Mouse (Mus musculus) kidney, embryonic 14.5 days (tissue): ENCODE results near the gene Spop. TPM values are rescaled to one million over a fixed set of nuclear protein-coding genes. Genes with fewer than 3 reads are reported as not detected.

ENCODE experiments used
- ATAC-seq: fragments of 200-750 bp; cut with Nextera tagmentation; 2 replicates; pipeline ENCODE4 v1.8.0; 2017; ENCODE audit warnings: moderate number of reproducible peaks, mild to moderate bottlenecking, moderate TSS enrichment, moderate library complexity; ENCODE audit not compliant: low FRiP score, low TSS enrichment
- H3K27ac ChIP-seq: fragments of 300-500 bp; sonication (generic); 2 replicates; pipeline ENCODE4 v1.5.1; 2014; ENCODE audit warnings: low read depth, mild to moderate bottlenecking, low read length, moderate library complexity, mixed read lengths
- H3K27me3 ChIP-seq: fragments of 300-500 bp; sonication (generic); 2 replicates; pipeline ENCODE4 v1.6.1; 2014; ENCODE audit warnings: mild to moderate bottlenecking, low read length; ENCODE audit not compliant: control insufficient read depth, insufficient read depth
- H3K36me3 ChIP-seq: fragments of 300-500 bp; sonication (generic); 2 replicates; pipeline ENCODE4 v1.6.1; 2014; ENCODE audit warnings: low read length, mixed read lengths; ENCODE audit not compliant: control insufficient read depth, insufficient read depth
- H3K4me1 ChIP-seq: fragments of 300-500 bp; sonication (generic); 2 replicates; pipeline ENCODE4 v1.6.1; 2014; ENCODE audit warnings: low read length, mixed read lengths; ENCODE audit not compliant: control insufficient read depth, insufficient read depth
- H3K4me2 ChIP-seq: fragments of 300-500 bp; sonication (generic); replicated peaks from 2 replicates; pipeline ENCODE4 v1.6.1; 2014; ENCODE audit warnings: low read depth, mild to moderate bottlenecking, low read length
- H3K4me3 ChIP-seq: fragments of 300-500 bp; sonication (generic); 2 replicates; pipeline ENCODE4 v1.5.1; 2014; ENCODE audit warnings: mild to moderate bottlenecking, low read length
- H3K9ac ChIP-seq: fragments of 300-500 bp; sonication (generic); 2 replicates; pipeline ENCODE4 v1.6.1; 2014; ENCODE audit warnings: low read depth, mild to moderate bottlenecking, low read length, moderate library complexity
- H3K9me3 ChIP-seq: fragments of 300-500 bp; sonication (generic); 2 replicates; pipeline ENCODE4 v1.6.1; 2016; ENCODE audit warnings: low read length; ENCODE audit not compliant: control insufficient read depth
- WGBS: fragments of 180-500 bp; shearing (Covaris S2); extraction: QIAGEN DNeasy Blood & Tissue Kit; methylation state at CpG from one replicate; pipeline ENCODE4 v1.1.7; 2014; 5-methylcytosine and 5-hydroxymethylcytosine counted together
- polyA plus RNA-seq: library from polyadenylated mRNA; unstranded; fragments of >200 nt; fragmentation: Nextera tagmentation; extraction: Ambion mirVana; gene quantifications from 2 replicates; pipeline ENCODE4 v1.2.1, GENCODE M21; 2014

Spop gene
- polyA plus RNA-seq, 1 experiment from 2014 or later, result 112 TPM

DNA sequence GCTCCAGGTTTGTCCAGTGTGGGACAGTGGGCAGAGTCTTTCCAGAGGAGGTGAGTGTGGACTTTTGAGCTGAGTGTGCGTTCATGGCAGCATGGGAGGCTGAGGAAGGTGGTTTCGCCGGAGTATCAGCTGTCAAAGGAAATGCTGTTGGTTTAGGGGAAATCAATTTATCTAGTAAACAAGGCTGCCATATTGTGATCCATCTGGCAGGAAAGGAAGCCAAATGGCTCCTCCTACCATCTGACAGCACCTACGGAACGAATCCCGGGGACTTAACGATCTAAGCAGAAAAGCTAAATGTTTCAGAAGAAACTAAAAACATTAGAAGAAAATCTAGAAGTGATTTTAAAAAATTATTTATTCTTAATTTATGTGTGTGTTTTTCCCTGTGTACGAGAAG lies 113.4 kb downstream of the Spop start:
- Histone ChIP-seq H3K4me3 (no peak overlapping the region), H3K4me1 (no peaks in the 10 kb centered on the region), H3K27me3 (no peaks in the 10 kb centered on the region), H3K9me3 (no peaks in the 10 kb centered on the region), H3K27ac (no peak overlapping the region), H3K36me3 (no peaks in the 10 kb centered on the region), H3K4me2 (no peak overlapping the region), H3K9ac (no peak overlapping the region)
- ATAC-seq, result no peak
- 80% methylated on average over 8 of the region's 8 CpGs for WGBS

DNA sequence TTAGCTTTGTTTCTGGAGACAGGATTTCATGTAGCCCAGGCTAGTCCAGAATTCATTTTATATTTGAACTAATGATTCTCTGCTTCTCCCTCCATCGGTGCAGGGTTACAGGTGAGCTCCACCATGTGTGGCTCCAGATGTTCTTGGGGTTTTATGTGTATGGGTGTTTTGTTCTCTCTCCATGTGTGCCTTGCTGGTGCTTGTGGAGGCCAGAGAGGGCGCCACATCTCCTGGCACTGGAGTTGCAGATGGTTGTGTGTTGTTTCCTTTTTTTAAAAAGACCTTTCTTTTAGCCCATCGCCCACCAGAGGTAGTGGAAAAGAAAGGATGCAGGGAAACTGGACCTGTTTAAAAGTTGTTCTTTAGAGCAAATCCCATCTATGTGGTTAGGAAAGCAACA lies 114.4 kb downstream of the Spop start:
- Histone ChIP-seq H3K27me3 (no peaks in the 10 kb centered on the region), H3K4me1 (no peaks in the 10 kb centered on the region), H3K9ac (no peak overlapping the region), H3K4me3 (no peak overlapping the region), H3K4me2 (no peak overlapping the region), H3K9me3 (no peaks in the 10 kb centered on the region), H3K27ac (no peak overlapping the region), H3K36me3 (no peaks in the 10 kb centered on the region)
- 76% methylated on average over 3 of the region's 3 CpGs for WGBS
- no peak for ATAC-seq

DNA sequence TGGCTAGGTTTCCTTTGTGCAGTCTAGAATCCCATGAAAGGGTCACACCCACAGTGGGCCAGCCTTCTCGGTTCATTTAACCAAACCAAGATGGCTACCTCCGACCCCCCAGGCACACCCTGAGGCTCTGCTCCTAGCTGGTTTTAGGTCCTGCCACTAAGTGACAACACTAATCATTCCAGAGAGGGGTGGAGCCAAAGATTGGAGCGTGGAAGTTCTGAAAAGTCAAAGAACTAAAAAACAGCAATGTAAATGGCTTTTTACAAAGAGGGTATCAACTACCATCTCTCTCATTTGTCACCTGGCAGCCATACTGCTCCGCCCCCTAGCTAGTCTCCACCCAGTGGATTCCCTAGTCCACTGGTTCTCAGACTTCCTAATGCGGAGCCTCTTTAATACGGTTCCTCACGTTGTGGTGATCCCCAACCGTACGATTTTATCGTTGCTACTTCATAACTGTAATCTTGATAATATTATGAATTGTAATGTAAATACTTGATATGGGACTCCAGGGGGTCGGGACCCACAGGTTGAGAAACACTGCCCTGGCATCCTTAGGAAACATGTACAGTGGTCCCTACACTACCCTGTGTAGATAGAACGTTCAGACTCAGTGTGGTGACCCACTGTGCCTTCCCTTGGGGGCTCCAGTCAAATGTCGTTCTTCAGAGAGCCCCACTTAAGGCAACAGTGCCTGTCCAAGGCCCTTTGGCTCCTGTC lies 118.6 kb downstream of the Spop start:
- H3K27ac ChIP-seq, result no peak overlapping the region
- no peak for ATAC-seq
- no peaks in the 10 kb centered on the region for H3K4me1 ChIP-seq
- no peaks in the 10 kb centered on the region for H3K36me3 ChIP-seq
- no peaks in the 10 kb centered on the region for H3K9me3 ChIP-seq
- H3K9ac ChIP-seq, result no peak overlapping the region
- H3K4me3 ChIP-seq, result no peak overlapping the region
- H3K4me2 ChIP-seq, result no peak overlapping the region
- 78% methylated on average over 13 of the region's 13 CpGs for WGBS
- H3K27me3 ChIP-seq, result no peaks in the 10 kb centered on the region

DNA sequence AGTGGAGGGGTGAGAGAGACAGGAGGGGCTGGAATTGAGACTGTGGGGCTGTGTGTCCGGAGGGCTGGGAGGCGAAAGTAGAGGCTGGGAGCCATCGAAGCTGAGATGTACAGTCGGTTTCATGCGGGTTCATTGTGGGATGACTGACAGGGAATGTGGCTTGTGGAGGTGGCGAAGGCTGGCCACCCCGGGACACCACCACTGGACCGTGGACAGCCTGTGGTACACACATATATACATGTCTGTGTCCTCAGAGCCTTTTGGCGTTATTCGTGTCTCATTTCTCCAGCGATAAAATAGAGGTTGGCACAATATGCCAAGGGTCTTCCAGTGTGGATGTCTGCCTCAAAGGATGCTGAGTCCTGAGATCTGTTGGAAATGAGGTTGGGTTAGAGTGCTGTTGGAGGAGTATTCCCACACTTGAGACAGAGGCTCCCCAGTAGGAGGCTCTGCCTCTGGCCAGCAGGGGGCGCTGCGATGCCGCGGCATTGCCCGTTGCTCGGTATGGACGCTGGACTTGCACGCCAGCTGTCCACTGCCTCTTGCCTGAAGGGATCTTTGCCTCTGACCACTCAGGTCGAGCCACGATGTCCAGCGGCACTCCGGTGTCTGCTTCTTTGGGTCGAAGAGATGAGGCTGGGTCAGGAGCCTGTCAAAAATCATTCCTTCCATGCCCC lies 119.7 kb downstream of the Spop start:
- H3K4me1 ChIP-seq, result no peaks in the 10 kb centered on the region
- H3K27ac ChIP-seq, result no peak overlapping the region
- no peaks in the 10 kb centered on the region for H3K9me3 ChIP-seq
- no peaks in the 10 kb centered on the region for H3K36me3 ChIP-seq
- H3K27me3 ChIP-seq, result no peaks in the 10 kb centered on the region
- peak; percentile 94 for ATAC-seq
- no peak overlapping the region; the same call in 1 of the 2 replicates for H3K9ac ChIP-seq
- H3K4me2 ChIP-seq, result peak overlapping the region; percentile 33
- H3K4me3 ChIP-seq, result no peak overlapping the region
- 21% methylated on average over 24 of the region's 24 CpGs for WGBS

DNA sequence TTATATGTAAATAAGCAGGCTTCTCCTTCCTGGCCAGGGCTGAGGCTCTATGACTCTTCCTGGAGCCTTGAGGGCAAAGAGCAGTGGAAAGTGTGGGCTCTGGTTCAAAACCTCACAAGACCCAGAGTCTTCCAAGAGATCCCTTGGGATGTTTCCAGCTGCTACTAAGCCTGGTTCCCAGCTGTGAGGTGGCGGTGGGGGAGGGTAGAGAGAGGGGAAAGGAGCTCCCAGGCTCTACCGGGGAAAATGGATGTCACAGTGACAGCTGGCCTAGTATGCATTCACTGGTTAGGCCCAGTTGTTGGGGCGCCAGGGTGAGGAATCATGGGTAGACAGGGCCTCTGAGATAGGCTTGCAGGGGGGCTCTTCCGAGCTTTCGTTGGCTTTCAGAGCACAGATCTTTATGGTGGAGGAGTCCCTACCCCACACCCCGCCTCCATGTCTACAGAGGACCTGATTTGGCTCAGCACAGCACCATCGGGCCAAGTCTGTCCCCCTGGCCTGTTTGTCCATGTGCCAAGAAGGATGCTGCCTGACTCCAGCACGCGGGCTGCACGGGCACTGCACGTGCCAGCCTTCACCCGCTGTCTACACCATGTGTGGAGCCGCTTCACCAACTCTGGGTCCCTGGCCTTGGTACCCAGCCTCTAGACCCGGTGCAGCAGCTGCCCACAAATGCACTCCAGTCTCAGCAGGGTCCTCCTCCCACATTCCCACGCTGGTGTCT lies 124.7 kb downstream of the Spop start:
- H3K27ac ChIP-seq, result no peak overlapping the region
- H3K4me1 ChIP-seq, result peaks cover 10% of the 10 kb centered on the region
- no peaks in the 10 kb centered on the region for H3K36me3 ChIP-seq
- no peak overlapping the region for H3K9ac ChIP-seq
- no peaks in the 10 kb centered on the region for H3K27me3 ChIP-seq
- H3K4me2 ChIP-seq, result no peak overlapping the region
- no peak for ATAC-seq
- H3K4me3 ChIP-seq, result no peak overlapping the region
- WGBS, result 81% methylated on average over 15 of the region's 15 CpGs
- H3K9me3 ChIP-seq, result no peaks in the 10 kb centered on the region

DNA sequence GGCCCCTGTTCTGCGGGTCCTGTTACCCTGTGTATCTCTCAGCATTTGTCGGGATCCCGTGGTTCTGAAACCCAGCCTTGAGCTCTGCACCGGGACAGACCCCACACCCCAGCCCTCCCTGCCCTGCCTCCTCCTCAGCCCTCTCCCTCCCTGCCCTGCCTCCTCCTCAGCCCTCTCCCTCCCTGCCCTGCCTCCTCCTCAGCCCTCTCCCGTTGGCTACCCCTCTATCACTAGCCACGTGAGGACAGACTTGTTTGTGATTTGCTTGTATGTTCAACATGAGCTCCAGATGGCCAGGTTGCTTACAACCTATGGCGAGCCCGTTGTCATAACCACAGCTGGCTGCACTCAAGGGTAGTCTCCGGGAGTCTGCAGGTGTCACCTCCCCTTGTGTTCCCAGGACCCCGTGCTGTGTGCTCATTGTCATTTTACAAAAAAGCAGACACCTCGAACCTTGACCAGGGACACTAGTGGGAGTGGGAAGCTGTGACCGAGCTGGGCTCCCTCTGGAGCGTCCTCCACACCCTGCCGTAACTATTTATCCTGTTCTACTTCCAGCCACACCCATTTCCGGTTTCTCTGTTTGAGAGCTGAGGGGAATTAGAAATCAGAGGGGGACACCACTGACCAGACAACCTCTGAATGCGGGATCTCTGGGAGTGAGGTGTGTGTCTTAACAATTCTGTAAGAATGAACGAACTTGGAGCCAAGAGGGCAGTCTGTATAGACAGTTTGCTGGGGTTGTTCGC lies 126.9 kb downstream of the Spop start:
- Histone ChIP-seq H3K27me3 (no peaks in the 10 kb centered on the region), H3K27ac (no peak overlapping the region), H3K4me1 (peaks cover 10% of the 10 kb centered on the region), H3K36me3 (no peaks in the 10 kb centered on the region), H3K9ac (0 out of 2 replicates have a peak overlapping the region, but pooled peaks have one; percentile 7), H3K9me3 (no peaks in the 10 kb centered on the region), H3K4me3 (no peak overlapping the region), H3K4me2 (peak overlapping the region; percentile 36)
- ATAC-seq, result peak; percentile 14; the same call in 1 of the 2 replicates
- WGBS, result 18% methylated on average over 18 of the region's 18 CpGs

Other genes starting within 250 kb of the Spop start
- gene Tac4, start 152.6 kb upstream of the Spop start, polyA plus RNA-seq, result 0.20 TPM in 1 of 2 replicates, not detected in the other
- gene Kat7, start 103.8 kb upstream of the Spop start, polyA plus RNA-seq, result 55.5 and 80.1 TPM in 2 replicates
- 11.9 and 13.0 TPM in 2 replicates for gene Fam117a, start 77.1 kb upstream of the Spop start, polyA plus RNA-seq
- 94.4 and 111 TPM in 2 replicates for gene Slc35b1, start 29.4 kb upstream of the Spop start, polyA plus RNA-seq
- 0.51 and 0.59 TPM in 2 replicates for gene Nxph3, start 100.5 kb downstream of the Spop start, polyA plus RNA-seq
- gene Ngfr, start 173.7 kb downstream of the Spop start, polyA plus RNA-seq, result 16.8 and 23.4 TPM in 2 replicates